Mouse (Mus musculus) heart, embryonic 13.5 days (tissue): Measurements from ENCODE around the gene Hunk. TPM values are rescaled to one million over a fixed set of nuclear protein-coding genes. Genes with fewer than 3 reads are reported as not detected.

Source experiments
- ATAC-seq: fragments of 200-750 bp; cut with Nextera tagmentation; 2 replicates; pipeline ENCODE4 v1.8.0; 2017; ENCODE audit warnings: moderate TSS enrichment; ENCODE audit not compliant: insufficient number of reproducible peaks, low FRiP score, low TSS enrichment; ENCODE audit errors: extremely low read depth
- H3K27ac ChIP-seq: fragments of 300-500 bp; sonication (generic); replicated peaks from 2 replicates; pipeline ENCODE4 v1.5.1; 2015; ENCODE audit warnings: moderate library complexity, mild to moderate bottlenecking, inconsistent platforms
- H3K27me3 ChIP-seq: fragments of 300-500 bp; sonication (generic); replicated peaks from 2 replicates; pipeline ENCODE4 v1.6.1; 2015; ENCODE audit warnings: mild to moderate bottlenecking, inconsistent platforms
- H3K36me3 ChIP-seq: fragments of 300-500 bp; sonication (generic); 2 replicates; pipeline ENCODE4 v1.6.1; 2015; ENCODE audit warnings: mild to moderate bottlenecking, inconsistent platforms
- H3K4me1 ChIP-seq: fragments of 300-500 bp; sonication (generic); 2 replicates; pipeline ENCODE4 v1.6.1; 2015; ENCODE audit warnings: inconsistent platforms
- H3K4me2 ChIP-seq: fragments of 300-500 bp; sonication (generic); 2 replicates; pipeline ENCODE4 v1.6.1; 2015; ENCODE audit warnings: inconsistent platforms, mild to moderate bottlenecking, moderate library complexity
- H3K4me3 ChIP-seq: fragments of 300-500 bp; sonication (generic); 2 replicates; pipeline ENCODE4 v1.5.1; 2015; ENCODE audit warnings: moderate library complexity, mild to moderate bottlenecking, inconsistent platforms
- H3K9ac ChIP-seq: fragments of 300-500 bp; sonication (generic); 2 replicates; pipeline ENCODE4 v1.6.1; 2015; ENCODE audit warnings: inconsistent platforms, mild to moderate bottlenecking, moderate library complexity
- H3K9me3 ChIP-seq: fragments of 300-500 bp; sonication (generic); 2 replicates; pipeline ENCODE4 v1.6.1; 2016; ENCODE audit warnings: inconsistent platforms
- WGBS: fragments of 180-500 bp; shearing (Covaris S2); methylation state at CpG from one replicate; pipeline ENCODE4 v1.1.7; 2015; ENCODE audit warnings: mixed read lengths; 5-methylcytosine and 5-hydroxymethylcytosine counted together
- polyA plus RNA-seq: library from polyadenylated mRNA; unstranded; fragments of >200 nt; fragmentation: Nextera tagmentation; extraction: Ambion mirVana; gene quantifications from 2 replicates; pipeline ENCODE4 v1.2.1, GENCODE M21; 2015

The Hunk gene
- 9.5 and 10.6 TPM in 2 replicates for polyA plus RNA-seq

- peak within 1 kb of the TSS; percentile 89 for H3K9ac ChIP-seq
- under 1% methylated on average over 94 of the region's 101 CpGs for WGBS
- peak within 1 kb of the TSS; percentile 84 for H3K4me2 ChIP-seq
- ATAC-seq: peak; percentile 67
- H3K27ac ChIP-seq: peak within 1 kb of the TSS; percentile 94
- peak within 1 kb of the TSS; percentile 71 for H3K4me3 ChIP-seq
- peaks cover 11% of the 10 kb centered on the region; the same call in 1 of the 2 replicates for H3K27me3 ChIP-seq
- peaks cover 11% of the 10 kb centered on the region for H3K36me3 ChIP-seq
- peaks cover 61% of the 10 kb centered on the region for H3K4me1 ChIP-seq
- H3K9me3 ChIP-seq: 0 out of 2 replicates have a peak, but pooled peaks cover 3% of the 10 kb centered on the region
Measured at GRCm38 (mm10) chr16:90385688-90386513, at the start of gene Hunk. TSS of gene Hunk (plus strand) at chr16:90386013.

- Histone ChIP-seq H3K9ac (no peak overlapping the region), H3K36me3 (peaks cover 22% of the 10 kb centered on the region), H3K4me2 (no peak overlapping the region), H3K9me3 (no peaks in the 10 kb centered on the region), H3K27me3 (no peaks in the 10 kb centered on the region), H3K4me3 (no peak overlapping the region), H3K27ac (no peak overlapping the region), H3K4me1 (peaks cover 10% of the 10 kb centered on the region; the same call in 1 of the 2 replicates)
- no peak for ATAC-seq
- WGBS: 85% methylated on average over 6 of the region's 6 CpGs
Measured at GRCm38 (mm10) chr16:90339026-90339425, 46.8 kb upstream of the Hunk start.

- Histone ChIP-seq H3K36me3 (peaks cover 22% of the 10 kb centered on the region), H3K4me1 (peaks cover 8% of the 10 kb centered on the region; the same call in 1 of the 2 replicates), H3K4me3 (no peak overlapping the region), H3K27me3 (no peaks in the 10 kb centered on the region), H3K9me3 (no peaks in the 10 kb centered on the region), H3K9ac (no peak overlapping the region), H3K4me2 (no peak overlapping the region), H3K27ac (peak overlapping the region; percentile 56)
- no peak for ATAC-seq
- 60% methylated on average over 5 of the region's 5 CpGs for WGBS
Measured at GRCm38 (mm10) chr16:90341086-90341485, 44.7 kb upstream of the Hunk start.

- Histone ChIP-seq H3K4me3 (no peak overlapping the region), H3K36me3 (no peaks in the 10 kb centered on the region), H3K4me1 (no peaks in the 10 kb centered on the region), H3K27me3 (no peaks in the 10 kb centered on the region), H3K4me2 (no peak overlapping the region), H3K9me3 (no peaks in the 10 kb centered on the region), H3K9ac (no peak overlapping the region), H3K27ac (no peak overlapping the region)
- ATAC-seq: peak; percentile 79
- 26% methylated on average over 13 of the region's 13 CpGs for WGBS
Measured at GRCm38 (mm10) chr16:90349700-90350548, 35.9 kb upstream of the Hunk start.

GRCm38 (mm10) chr16:90351726-90352125 is 34.1 kb upstream of the Hunk start:
- WGBS: 72% methylated on average over 8 of the region's 8 CpGs
- no peaks in the 10 kb centered on the region for H3K9me3 ChIP-seq
- H3K4me3 ChIP-seq: no peak overlapping the region
- H3K4me1 ChIP-seq: no peaks in the 10 kb centered on the region
- no peak for ATAC-seq
- no peak overlapping the region for H3K9ac ChIP-seq
- no peaks in the 10 kb centered on the region for H3K27me3 ChIP-seq
- no peak overlapping the region for H3K4me2 ChIP-seq
- H3K36me3 ChIP-seq: no peaks in the 10 kb centered on the region
- H3K27ac ChIP-seq: no peak overlapping the region

- Histone ChIP-seq H3K4me3 (no peak overlapping the region), H3K36me3 (no peaks in the 10 kb centered on the region), H3K9me3 (no peaks in the 10 kb centered on the region), H3K27me3 (no peaks in the 10 kb centered on the region), H3K4me2 (no peak overlapping the region), H3K9ac (no peak overlapping the region), H3K27ac (no peak overlapping the region), H3K4me1 (peaks cover under 1% of the 10 kb centered on the region; the same call in 1 of the 2 replicates)
- 58% methylated on average over 6 of the region's 6 CpGs for WGBS
- no peak for ATAC-seq
Measured at GRCm38 (mm10) chr16:90352691-90353090, 33.1 kb upstream of the Hunk start.

GRCm38 (mm10) chr16:90353156-90353555 is 32.7 kb upstream of the Hunk start:
- no peak for ATAC-seq
- Histone ChIP-seq H3K4me2 (no peak overlapping the region), H3K9ac (no peak overlapping the region), H3K9me3 (no peaks in the 10 kb centered on the region), H3K27ac (no peak overlapping the region), H3K4me1 (peaks cover 5% of the 10 kb centered on the region; the same call in 1 of the 2 replicates), H3K36me3 (no peaks in the 10 kb centered on the region), H3K4me3 (no peak overlapping the region), H3K27me3 (no peaks in the 10 kb centered on the region)
- WGBS: 81% methylated on average over 5 of the region's 5 CpGs

- WGBS: 20% methylated on average over 9 of the region's 9 CpGs
- Histone ChIP-seq H3K36me3 (no peaks in the 10 kb centered on the region), H3K9ac (peak overlapping the region; percentile 74), H3K4me1 (peaks cover 54% of the 10 kb centered on the region), H3K4me3 (peak overlapping the region; percentile 11), H3K9me3 (no peaks in the 10 kb centered on the region), H3K27me3 (no peaks in the 10 kb centered on the region), H3K4me2 (peak overlapping the region; percentile 60), H3K27ac (peak overlapping the region; percentile 90)
- ATAC-seq: no peak
Measured at GRCm38 (mm10) chr16:90359329-90359728, 26.5 kb upstream of the Hunk start.

GRCm38 (mm10) chr16:90359750-90360149 is 26.1 kb upstream of the Hunk start:
- no peak for ATAC-seq
- Histone ChIP-seq H3K27me3 (no peaks in the 10 kb centered on the region), H3K36me3 (no peaks in the 10 kb centered on the region), H3K27ac (peak overlapping the region; percentile 90), H3K9me3 (no peaks in the 10 kb centered on the region), H3K4me2 (peak overlapping the region; percentile 60), H3K4me1 (peaks cover 54% of the 10 kb centered on the region), H3K9ac (peak overlapping the region; percentile 20; the same call in 1 of the 2 replicates), H3K4me3 (peak overlapping the region; percentile 11)
- 17% methylated on average over 4 of the region's 4 CpGs for WGBS

GRCm38 (mm10) chr16:90360327-90360726 is 25.5 kb upstream of the Hunk start:
- Histone ChIP-seq H3K36me3 (no peaks in the 10 kb centered on the region), H3K9me3 (no peaks in the 10 kb centered on the region), H3K27ac (peak overlapping the region; percentile 90), H3K4me1 (peaks cover 54% of the 10 kb centered on the region), H3K27me3 (no peaks in the 10 kb centered on the region), H3K4me2 (peak overlapping the region; percentile 60), H3K4me3 (no peak overlapping the region), H3K9ac (no peak overlapping the region; the same call in 1 of the 2 replicates)
- ATAC-seq: no peak
- WGBS: 42% methylated on average over 7 of the region's 7 CpGs

- Histone ChIP-seq H3K9me3 (no peaks in the 10 kb centered on the region), H3K27ac (peak overlapping the region; percentile 59), H3K9ac (no peak overlapping the region), H3K27me3 (no peaks in the 10 kb centered on the region), H3K4me1 (peaks cover 51% of the 10 kb centered on the region), H3K4me3 (no peak overlapping the region), H3K36me3 (no peaks in the 10 kb centered on the region), H3K4me2 (no peak overlapping the region)
- 53% methylated on average over 6 of the region's 6 CpGs for WGBS
- no peak for ATAC-seq
Measured at GRCm38 (mm10) chr16:90362926-90363325, 22.9 kb upstream of the Hunk start.
